Mouse (Mus musculus): ENCODE measurements at regions not wholly inside any gene's neighbourhood (a gene's known extent, or its start where the extent isn't known, plus 50 kb on each side); places are given as distances from the start of the nearest gene placed in this dataset.

- Histone ChIP-seq H3K4me1 (replicated peaks) (no peaks in the 10 kb centered on the region; the same call in 1 of the 2 replicates), H3K9me3 (no peaks in the 10 kb centered on the region), H3K36me3 (no peaks in the 10 kb centered on the region), H3K27ac (no peak overlapping the region), H3K4me3 (no peak overlapping the region), H3K9ac (no peak overlapping the region), H3K4me2 (no peak overlapping the region), H3K27me3 (no peaks in the 10 kb centered on the region)
- WGBS, result 97% methylated on average over 1 of the region's 1 CpGs
- no peak for ATAC-seq (ENCODE audit: low FRiP score)
These were observed 565.3 kb upstream of the Jag1 start for GRCm38 (mm10) chr2:137681762-137682161.

GRCm38 (mm10) chr2:137663171-137663570 lies 546.7 kb upstream of the Jag1 start:
- 60% methylated on average over 2 of the region's 2 CpGs for WGBS
- no peak for ATAC-seq (ENCODE audit: low FRiP score)
- Histone ChIP-seq H3K27me3 (no peaks in the 10 kb centered on the region), H3K4me2 (no peak overlapping the region), H3K27ac (no peak overlapping the region), H3K9me3 (no peaks in the 10 kb centered on the region), H3K9ac (no peak overlapping the region), H3K4me3 (no peak overlapping the region), H3K4me1 (replicated peaks) (no peaks in the 10 kb centered on the region), H3K36me3 (no peaks in the 10 kb centered on the region)

- no peak overlapping the region for H3K9ac ChIP-seq
- H3K27me3 ChIP-seq, result no peaks in the 10 kb centered on the region
- no peak overlapping the region for H3K27ac ChIP-seq
- ATAC-seq (ENCODE audit: low FRiP score), result no peak
- no peaks in the 10 kb centered on the region for H3K36me3 ChIP-seq
- no peak overlapping the region for H3K4me2 ChIP-seq
- WGBS, result 94% methylated on average over 2 of the region's 2 CpGs
- H3K9me3 ChIP-seq, result no peaks in the 10 kb centered on the region
- no peaks in the 10 kb centered on the region for H3K4me1 ChIP-seq (replicated peaks)
- no peak overlapping the region for H3K4me3 ChIP-seq
These were observed 545.8 kb upstream of the Jag1 start for GRCm38 (mm10) chr2:137662216-137662615.

GRCm38 (mm10) chr2:137660449-137660848 lies 544.0 kb upstream of the Jag1 start:
- Histone ChIP-seq H3K36me3 (no peaks in the 10 kb centered on the region), H3K27ac (no peak overlapping the region), H3K4me3 (no peak overlapping the region), H3K4me1 (replicated peaks) (no peaks in the 10 kb centered on the region), H3K9me3 (no peaks in the 10 kb centered on the region), H3K4me2 (no peak overlapping the region), H3K9ac (no peak overlapping the region), H3K27me3 (no peaks in the 10 kb centered on the region)
- WGBS, result 60% methylated on average over 1 of the region's 1 CpGs
- no peak for ATAC-seq (ENCODE audit: low FRiP score)

GRCm38 (mm10) chr2:137654296-137654695 lies 537.9 kb upstream of the Jag1 start:
- H3K9ac ChIP-seq, result no peak overlapping the region
- 84% methylated on average over 3 of the region's 3 CpGs for WGBS
- no peaks in the 10 kb centered on the region for H3K9me3 ChIP-seq
- H3K4me2 ChIP-seq, result no peak overlapping the region
- H3K36me3 ChIP-seq, result no peaks in the 10 kb centered on the region
- H3K27ac ChIP-seq, result no peak overlapping the region
- no peak for ATAC-seq (ENCODE audit: low FRiP score)
- no peak overlapping the region for H3K4me3 ChIP-seq
- H3K4me1 ChIP-seq (replicated peaks), result no peaks in the 10 kb centered on the region
- no peaks in the 10 kb centered on the region for H3K27me3 ChIP-seq

- no peaks in the 10 kb centered on the region for H3K27me3 ChIP-seq
- no peak overlapping the region for H3K4me2 ChIP-seq
- H3K27ac ChIP-seq, result no peak overlapping the region
- no peak for ATAC-seq (ENCODE audit: low FRiP score)
- 74% methylated on average over 2 of the region's 2 CpGs for WGBS
- no peaks in the 10 kb centered on the region for H3K36me3 ChIP-seq
- H3K4me3 ChIP-seq, result no peak overlapping the region
- H3K9me3 ChIP-seq, result no peaks in the 10 kb centered on the region
- H3K9ac ChIP-seq, result no peak overlapping the region
- H3K4me1 ChIP-seq (replicated peaks), result no peaks in the 10 kb centered on the region
These were observed 527.7 kb upstream of the Jag1 start for GRCm38 (mm10) chr2:137644160-137644559.

GRCm38 (mm10) chr2:137643269-137644055 lies 527.0 kb upstream of the Jag1 start:
- Histone ChIP-seq H3K27me3 (no peaks in the 10 kb centered on the region), H3K36me3 (no peaks in the 10 kb centered on the region), H3K4me1 (replicated peaks) (no peaks in the 10 kb centered on the region), H3K4me2 (no peak overlapping the region), H3K27ac (no peak overlapping the region), H3K9ac (no peak overlapping the region), H3K9me3 (no peaks in the 10 kb centered on the region), H3K4me3 (no peak overlapping the region)
- no peak for ATAC-seq (ENCODE audit: low FRiP score)
- 84% methylated on average over 10 of the region's 10 CpGs for WGBS

GRCm38 (mm10) chr2:137635019-137635621 lies 518.7 kb upstream of the Jag1 start:
- no peaks in the 10 kb centered on the region for H3K9me3 ChIP-seq
- no peaks in the 10 kb centered on the region for H3K4me1 ChIP-seq (replicated peaks)
- H3K4me3 ChIP-seq, result no peak overlapping the region
- no peaks in the 10 kb centered on the region for H3K27me3 ChIP-seq
- H3K36me3 ChIP-seq, result no peaks in the 10 kb centered on the region
- ATAC-seq (ENCODE audit: low FRiP score), result no peak
- no peak overlapping the region for H3K27ac ChIP-seq
- WGBS, result 73% methylated on average over 4 of the region's 4 CpGs
- H3K9ac ChIP-seq, result no peak overlapping the region
- no peak overlapping the region for H3K4me2 ChIP-seq

- ATAC-seq (ENCODE audit: low FRiP score), result no peak
- Histone ChIP-seq H3K27ac (no peak overlapping the region), H3K9me3 (no peaks in the 10 kb centered on the region), H3K36me3 (no peaks in the 10 kb centered on the region), H3K4me1 (replicated peaks) (no peaks in the 10 kb centered on the region), H3K4me3 (no peak overlapping the region), H3K27me3 (no peaks in the 10 kb centered on the region), H3K9ac (no peak overlapping the region), H3K4me2 (no peak overlapping the region)
- 90% methylated on average over 3 of the region's 3 CpGs for WGBS
These were observed 500.2 kb upstream of the Jag1 start for GRCm38 (mm10) chr2:137616637-137617036.

GRCm38 (mm10) chr2:137613791-137614190 lies 497.3 kb upstream of the Jag1 start:
- WGBS, result 91% methylated on average over 2 of the region's 2 CpGs
- H3K4me2 ChIP-seq, result no peak overlapping the region
- no peak overlapping the region for H3K4me3 ChIP-seq
- no peak overlapping the region for H3K27ac ChIP-seq
- H3K27me3 ChIP-seq, result no peaks in the 10 kb centered on the region
- no peaks in the 10 kb centered on the region for H3K4me1 ChIP-seq (replicated peaks)
- no peak overlapping the region for H3K9ac ChIP-seq
- no peaks in the 10 kb centered on the region for H3K9me3 ChIP-seq
- H3K36me3 ChIP-seq, result no peaks in the 10 kb centered on the region
- ATAC-seq (ENCODE audit: low FRiP score), result no peak

- Histone ChIP-seq H3K9ac (no peak overlapping the region), H3K27me3 (no peaks in the 10 kb centered on the region), H3K4me3 (no peak overlapping the region), H3K9me3 (no peaks in the 10 kb centered on the region), H3K4me2 (no peak overlapping the region), H3K36me3 (no peaks in the 10 kb centered on the region), H3K4me1 (replicated peaks) (no peaks in the 10 kb centered on the region), H3K27ac (no peak overlapping the region)
- 81% methylated on average over 6 of the region's 6 CpGs for WGBS
- no peak for ATAC-seq (ENCODE audit: low FRiP score)
These were observed 492.1 kb upstream of the Jag1 start for GRCm38 (mm10) chr2:137608506-137608905.

- WGBS, result 90% methylated on average over 7 of the region's 7 CpGs
- H3K4me1 ChIP-seq (replicated peaks), result no peaks in the 10 kb centered on the region
- no peak overlapping the region for H3K9ac ChIP-seq
- H3K4me3 ChIP-seq, result no peak overlapping the region
- no peaks in the 10 kb centered on the region for H3K27me3 ChIP-seq
- no peak overlapping the region for H3K27ac ChIP-seq
- no peak for ATAC-seq (ENCODE audit: low FRiP score)
- H3K36me3 ChIP-seq, result no peaks in the 10 kb centered on the region
- no peaks in the 10 kb centered on the region for H3K9me3 ChIP-seq
- no peak overlapping the region for H3K4me2 ChIP-seq
These were observed 481.7 kb upstream of the Jag1 start for GRCm38 (mm10) chr2:137598136-137598535.

GRCm38 (mm10) chr2:137594509-137594908 lies 478.1 kb upstream of the Jag1 start:
- Histone ChIP-seq H3K9ac (no peak overlapping the region), H3K27ac (no peak overlapping the region), H3K27me3 (no peaks in the 10 kb centered on the region), H3K4me3 (no peak overlapping the region), H3K4me2 (no peak overlapping the region), H3K4me1 (replicated peaks) (no peaks in the 10 kb centered on the region), H3K36me3 (no peaks in the 10 kb centered on the region), H3K9me3 (no peaks in the 10 kb centered on the region)
- no peak for ATAC-seq (ENCODE audit: low FRiP score)
- WGBS, result 89% methylated on average over 4 of the region's 4 CpGs

Measured in hindbrain, embryonic 13.5 days (tissue).